Mouse (Mus musculus): ENCODE data around the gene Il4i1.
"Not testable (repeated sequence)": the region's sequence is repeated elsewhere in the genome, so short reads cannot be mapped to it uniquely, and the experiment has no call there.

Gene Il4i1

GRCm38 (mm10) chr7:44864595-44865542, 48.7 kb downstream of the Il4i1 start:
- no peak for DNase-seq (ENCODE audit: low spot score)

GRCm38 (mm10) chr7:44866276-44867009, 50.3 kb downstream of the Il4i1 start:
- DNase-seq (ENCODE audit: low spot score), result peak; percentile 81

- DNase-seq (ENCODE audit: low spot score), result no peak
Measured at GRCm38 (mm10) chr7:44867010-44867702, 51.0 kb downstream of the Il4i1 start.

- DNase-seq (ENCODE audit: low spot score), result no peak
Measured at GRCm38 (mm10) chr7:44867802-44868201, 51.6 kb downstream of the Il4i1 start.

GRCm38 (mm10) chr7:44868465-44868864, 52.3 kb downstream of the Il4i1 start:
- DNase-seq (ENCODE audit: low spot score), result no peak

- peak; percentile 70 for DNase-seq (ENCODE audit: low spot score)
Measured at GRCm38 (mm10) chr7:44868919-44869696, 52.9 kb downstream of the Il4i1 start.

- DNase-seq (ENCODE audit: low spot score), result peak; percentile 90
Measured at GRCm38 (mm10) chr7:44869697-44870528, 53.7 kb downstream of the Il4i1 start, which contains the start of gene Ptov1. TSS of gene Ptov1 (minus strand) at chr7:44869788.

GRCm38 (mm10) chr7:44870614-44871013, 54.4 kb downstream of the Il4i1 start:
- no peak for DNase-seq (ENCODE audit: low spot score)

GRCm38 (mm10) chr7:44871181-44871580, 55.0 kb downstream of the Il4i1 start:
- DNase-seq (ENCODE audit: low spot score), result no peak

GRCm38 (mm10) chr7:44871774-44872173, 55.6 kb downstream of the Il4i1 start:
- not testable (repeated sequence) for DNase-seq (ENCODE audit: low spot score)

GRCm38 (mm10) chr7:44877833-44878232, 61.6 kb downstream of the Il4i1 start:
- no peak for DNase-seq (ENCODE audit: low spot score)

- DNase-seq (ENCODE audit: low spot score), result no peak
Measured at GRCm38 (mm10) chr7:44883036-44883435, 66.8 kb downstream of the Il4i1 start.

GRCm38 (mm10) chr7:44884637-44885036, 68.5 kb downstream of the Il4i1 start:
- DNase-seq (ENCODE audit: low spot score), result no peak

GRCm38 (mm10) chr7:44886964-44887363, 70.8 kb downstream of the Il4i1 start:
- no peak for DNase-seq (ENCODE audit: low spot score)

- no peak for DNase-seq (ENCODE audit: low spot score)
Measured at GRCm38 (mm10) chr7:44888256-44889105, 72.3 kb downstream of the Il4i1 start.

GRCm38 (mm10) chr7:44890180-44890579, 74.0 kb downstream of the Il4i1 start:
- DNase-seq (ENCODE audit: low spot score), result no peak
